In genomic region chr5:96309566-96309965, GRCm38 (mm10) we compare ENCODE assay signal across 19 mouse cellular contexts.
DNase-seq lines count a peak whose midpoint lies in the region; ATAC-seq lines count a peak whose summit lies in the region.
"Had no signal": no experiment of that assay in that cellular context is flagged by ENCODE, and none has a peak within 500 bp of the region (broad histone marks: within the 10 kb centered on the region; RNA-seq: fewer than 3 reads in every experiment).

No protein-coding gene starts in this region.

- H3K4me2 ChIP-seq in midbrain, embryonic 11.5 days, result no peak overlapping the region
- no peak overlapping the region for H3K4me2 ChIP-seq in midbrain, embryonic 13.5 days (replicated peaks)

- DNase-seq in heart, embryonic 10.5 days (ENCODE audit: low spot score), result peak; percentile 52
- no peak for DNase-seq in heart, postnatal 25 days (ENCODE audit: low spot score)
- peak; percentile 82 for DNase-seq in midbrain, embryonic 11.5 days (ENCODE audit: low spot score, missing footprints)
- DNase-seq: adrenal gland, adult 2 months; adrenal gland, adult 8-10 months; adrenal gland, postnatal 10 days; adrenal gland, postnatal 14 days; adrenal gland, postnatal 25 days; adrenal gland, postnatal 36 days; B cell, adult 2 months; cerebellum, adult 11 months; cerebellum, adult 11-12 months; cerebellum, adult 18-20 months had no signal

- intact Hi-C loops in heart, postnatal 25 days (cut with DNase I), result no loop called here

- H3K9me3 ChIP-seq in heart, embryonic 10.5 days, result no peaks in the 10 kb centered on the region
- H3K9me3 ChIP-seq in midbrain, embryonic 11.5 days (ENCODE audit: control insufficient read depth, low read length), result no peaks in the 10 kb centered on the region
- H3K9me3 ChIP-seq in midbrain, embryonic 13.5 days, result no peaks in the 10 kb centered on the region
- H3K9me3 ChIP-seq: G1E had no signal

- ATAC-seq in midbrain, embryonic 11.5 days (ENCODE audit: low FRiP score), result no peak
- no peak for ATAC-seq in midbrain, embryonic 13.5 days
- ATAC-seq: activated CD4-positive, CD25-positive, alpha-beta regulatory T cell, adult 4 months; CD4-positive, CD25-positive, alpha-beta regulatory T cell, adult 4 months; Patski had no signal

- no peaks in the 10 kb centered on the region for H3K36me3 ChIP-seq in heart, embryonic 10.5 days
- H3K36me3 ChIP-seq in midbrain, embryonic 11.5 days (ENCODE audit: control insufficient read depth, insufficient read depth, low read length), result no peaks in the 10 kb centered on the region
- no peaks in the 10 kb centered on the region for H3K36me3 ChIP-seq in midbrain, embryonic 13.5 days
- H3K36me3 ChIP-seq: G1E had no signal

- no peaks in the 10 kb centered on the region for H3K4me1 ChIP-seq in heart, embryonic 10.5 days
- H3K4me1 ChIP-seq in midbrain, embryonic 11.5 days (ENCODE audit: control insufficient read depth, insufficient read depth, low read length), result peaks cover 3% of the 10 kb centered on the region; the same call in 1 of the 2 replicates
- H3K4me1 ChIP-seq in midbrain, embryonic 13.5 days (replicated peaks), result peaks cover 7% of the 10 kb centered on the region; the same call in 1 of the 2 replicates

- H3K27me3 ChIP-seq in heart, embryonic 10.5 days (ENCODE audit: insufficient read depth, poor library complexity, severe bottlenecking), result no peaks in the 10 kb centered on the region
- H3K27me3 ChIP-seq in midbrain, embryonic 11.5 days (ENCODE audit: control insufficient read depth, insufficient read depth, low read length), result no peaks in the 10 kb centered on the region
- H3K27me3 ChIP-seq in midbrain, embryonic 13.5 days, result no peaks in the 10 kb centered on the region
- H3K27me3 ChIP-seq: CH12.LX, Patski had no signal

- no peak overlapping the region for H3K9ac ChIP-seq in midbrain, embryonic 11.5 days (ENCODE audit: low read length)
- no peak overlapping the region for H3K9ac ChIP-seq in midbrain, embryonic 13.5 days (replicated peaks)

- no peak overlapping the region for H3K4me3 ChIP-seq in heart, embryonic 10.5 days
- H3K4me3 ChIP-seq in midbrain, embryonic 11.5 days (ENCODE audit: low read depth, low read length), result no peak overlapping the region
- H3K4me3 ChIP-seq in midbrain, embryonic 13.5 days (replicated peaks), result no peak overlapping the region

- H3K27ac ChIP-seq in heart, embryonic 10.5 days, result no peak overlapping the region
- H3K27ac ChIP-seq in midbrain, embryonic 11.5 days (ENCODE audit: low read depth, low read length), result no peak overlapping the region
- no peak overlapping the region for H3K27ac ChIP-seq in midbrain, embryonic 13.5 days

- WGBS in heart, embryonic 10.5 days, result 83% methylated on average over 5 of the region's 5 CpGs
- WGBS in midbrain, embryonic 11.5 days, result 95% methylated on average over 5 of the region's 5 CpGs
- 92% methylated on average over 5 of the region's 5 CpGs for WGBS in midbrain, embryonic 13.5 days
